Mouse (Mus musculus) embryonic facial prominence, embryonic 11.5 days (tissue): ENCODE data around the gene Nkx3-2. TPM values are rescaled to one million over a fixed set of nuclear protein-coding genes. Genes with fewer than 3 reads are reported as not detected.

Source experiments
- ATAC-seq: fragments of 200-750 bp; cut with Nextera tagmentation; replicated peaks from 2 replicates; pipeline ENCODE4 v1.8.0; 2017; ENCODE audit warnings: low read depth; ENCODE audit not compliant: insufficient number of reproducible peaks, low FRiP score, low TSS enrichment
- DNase-seq: peaks from one replicate; pipeline ENCODE4 v3.0.0-alpha.2; 2015; ENCODE audit warnings: low spot score
- H3K27ac ChIP-seq: fragments of 300-500 bp; sonication (generic); replicated peaks from 2 replicates; pipeline ENCODE4 v1.5.1; 2014; ENCODE audit warnings: mild to moderate bottlenecking, low read depth, low read length, control low read depth
- H3K27me3 ChIP-seq: fragments of 300-500 bp; sonication (generic); 2 replicates; pipeline ENCODE4 v1.6.1; 2014; ENCODE audit warnings: mild to moderate bottlenecking, low read length, moderate library complexity, mixed read lengths; ENCODE audit not compliant: control insufficient read depth, insufficient read depth
- H3K36me3 ChIP-seq: fragments of 300-500 bp; sonication (generic); replicated peaks from 2 replicates; pipeline ENCODE4 v1.6.1; 2014; ENCODE audit warnings: low read depth, mild to moderate bottlenecking, low read length, moderate library complexity, mixed read lengths; ENCODE audit not compliant: control insufficient read depth, insufficient read depth
- H3K4me1 ChIP-seq: fragments of 300-500 bp; sonication (generic); 2 replicates; pipeline ENCODE4 v1.6.1; 2014; ENCODE audit warnings: low read length, mixed read lengths; ENCODE audit not compliant: control insufficient read depth, insufficient read depth
- H3K4me2 ChIP-seq: fragments of 300-500 bp; sonication (generic); 2 replicates; pipeline ENCODE4 v1.6.1; 2014; ENCODE audit warnings: low read depth, mild to moderate bottlenecking, control low read depth, low read length, moderate library complexity
- H3K4me3 ChIP-seq: fragments of 300-500 bp; sonication (generic); 2 replicates; pipeline ENCODE4 v1.5.1; 2014; ENCODE audit warnings: low read depth, low read length, control low read depth
- H3K9ac ChIP-seq: fragments of 300-500 bp; sonication (generic); replicated peaks from 2 replicates; pipeline ENCODE4 v1.6.1; 2014; ENCODE audit warnings: mild to moderate bottlenecking, control low read depth, low read length
- H3K9me3 ChIP-seq: fragments of 300-500 bp; sonication (generic); replicated peaks from 2 replicates; pipeline ENCODE4 v1.6.1; 2016; ENCODE audit warnings: mild to moderate bottlenecking, low read length, inconsistent platforms, mixed read lengths; ENCODE audit not compliant: control insufficient read depth
- WGBS: fragments of 180-500 bp; shearing (Covaris S2); extraction: QIAGEN DNeasy Blood & Tissue Kit; methylation state at CpG from one replicate; pipeline ENCODE4 v1.1.7; 2014; 5-methylcytosine and 5-hydroxymethylcytosine counted together
- polyA plus RNA-seq: library from polyadenylated mRNA; unstranded; fragments of >200 nt; fragmentation: Nextera tagmentation; extraction: Ambion mirVana; gene quantifications from 2 replicates; pipeline ENCODE4 v1.2.1, GENCODE M21; 2014

Nkx3-2 gene
- polyA plus RNA-seq, 1 experiment from 2014 or later: 1.8 TPM

- peak overlapping the region; percentile 13; the same call in 1 of the 2 replicates for H3K4me2 ChIP-seq
- H3K4me3 ChIP-seq: peak overlapping the region; percentile 41; the same call in 1 of the 2 replicates
- H3K36me3 ChIP-seq: no peaks in the 10 kb centered on the region
- 3% methylated on average over 22 of the region's 22 CpGs for WGBS
- H3K27me3 ChIP-seq: peaks cover 78% of the 10 kb centered on the region
- no peaks in the 10 kb centered on the region for H3K9me3 ChIP-seq
- ATAC-seq (no peak), DNase-seq (no peak)
- peaks cover 12% of the 10 kb centered on the region for H3K4me1 ChIP-seq
- no peak overlapping the region for H3K9ac ChIP-seq
- H3K27ac ChIP-seq: no peak overlapping the region
Measured at GRCm38 (mm10) chr5:41760831-41761508, 3.3 kb downstream of the Nkx3-2 start.

- H3K4me1 ChIP-seq: peaks cover 12% of the 10 kb centered on the region
- no peak for DNase-seq
- H3K4me2 ChIP-seq: no peak overlapping the region
- WGBS: 4% methylated on average over 8 of the region's 8 CpGs
- no peak for ATAC-seq
- no peak overlapping the region for H3K4me3 ChIP-seq
- peaks cover 80% of the 10 kb centered on the region for H3K27me3 ChIP-seq
- H3K9me3 ChIP-seq: no peaks in the 10 kb centered on the region
- H3K27ac ChIP-seq: no peak overlapping the region
- H3K9ac ChIP-seq: no peak overlapping the region
- no peaks in the 10 kb centered on the region for H3K36me3 ChIP-seq
Measured at GRCm38 (mm10) chr5:41760071-41760470, 4.2 kb downstream of the Nkx3-2 start.

GRCm38 (mm10) chr5:41758671-41759639, 5.3 kb downstream of the Nkx3-2 start:
- H3K4me2 ChIP-seq: no peak overlapping the region; the same call in 1 of the 2 replicates
- peaks cover 10% of the 10 kb centered on the region for H3K4me1 ChIP-seq
- H3K4me3 ChIP-seq: no peak overlapping the region
- ATAC-seq: no peak
- WGBS: 6% methylated on average over 19 of the region's 19 CpGs
- H3K27me3 ChIP-seq: peaks cover 82% of the 10 kb centered on the region
- no peak for DNase-seq
- no peaks in the 10 kb centered on the region for H3K9me3 ChIP-seq
- H3K27ac ChIP-seq: no peak overlapping the region
- no peak overlapping the region; the same call in 1 of the 2 replicates for H3K9ac ChIP-seq
- no peaks in the 10 kb centered on the region for H3K36me3 ChIP-seq

GRCm38 (mm10) chr5:41757338-41757737, 7.0 kb downstream of the Nkx3-2 start:
- WGBS: 5% methylated on average over 5 of the region's 5 CpGs
- H3K9ac ChIP-seq: no peak overlapping the region
- no peaks in the 10 kb centered on the region for H3K36me3 ChIP-seq
- ATAC-seq (no peak), DNase-seq (no peak)
- no peak overlapping the region for H3K4me3 ChIP-seq
- H3K9me3 ChIP-seq: no peaks in the 10 kb centered on the region
- no peak overlapping the region for H3K27ac ChIP-seq
- H3K27me3 ChIP-seq: peaks cover 75% of the 10 kb centered on the region
- H3K4me1 ChIP-seq: peaks cover 4% of the 10 kb centered on the region; the same call in 1 of the 2 replicates
- H3K4me2 ChIP-seq: no peak overlapping the region

- H3K36me3 ChIP-seq: no peaks in the 10 kb centered on the region
- H3K9ac ChIP-seq: no peak overlapping the region
- peaks cover 2% of the 10 kb centered on the region; the same call in 1 of the 2 replicates for H3K4me1 ChIP-seq
- no peak overlapping the region for H3K4me2 ChIP-seq
- DNase-seq: no peak
- no peak overlapping the region for H3K27ac ChIP-seq
- WGBS: 4% methylated on average over 4 of the region's 4 CpGs
- no peaks in the 10 kb centered on the region for H3K9me3 ChIP-seq
- peaks cover 73% of the 10 kb centered on the region for H3K27me3 ChIP-seq
- no peak overlapping the region for H3K4me3 ChIP-seq
- ATAC-seq: no peak
Measured at GRCm38 (mm10) chr5:41756396-41756795, 7.9 kb downstream of the Nkx3-2 start.

GRCm38 (mm10) chr5:41755373-41755960, 8.8 kb downstream of the Nkx3-2 start:
- H3K36me3 ChIP-seq: no peaks in the 10 kb centered on the region
- H3K9me3 ChIP-seq: no peaks in the 10 kb centered on the region
- no peak overlapping the region for H3K4me2 ChIP-seq
- H3K9ac ChIP-seq: no peak overlapping the region
- ATAC-seq: no peak
- WGBS: under 1% methylated on average over 23 of the region's 23 CpGs
- H3K27me3 ChIP-seq: peaks cover 78% of the 10 kb centered on the region
- H3K4me1 ChIP-seq: no peaks in the 10 kb centered on the region
- DNase-seq: no peak
- H3K27ac ChIP-seq: no peak overlapping the region
- no peak overlapping the region for H3K4me3 ChIP-seq

GRCm38 (mm10) chr5:41754836-41755235, 9.5 kb downstream of the Nkx3-2 start:
- H3K4me2 ChIP-seq: no peak overlapping the region
- DNase-seq (no peak), ATAC-seq (no peak)
- no peaks in the 10 kb centered on the region for H3K4me1 ChIP-seq
- H3K9me3 ChIP-seq: no peaks in the 10 kb centered on the region
- WGBS: under 1% methylated on average over 16 of the region's 16 CpGs
- H3K27ac ChIP-seq: no peak overlapping the region
- H3K4me3 ChIP-seq: no peak overlapping the region
- peaks cover 79% of the 10 kb centered on the region for H3K27me3 ChIP-seq
- H3K36me3 ChIP-seq: no peaks in the 10 kb centered on the region
- H3K9ac ChIP-seq: no peak overlapping the region
